Mouse (Mus musculus): ENCODE data around the gene Cog1. TPM values are rescaled to one million over a fixed set of nuclear protein-coding genes. Genes with fewer than 3 reads are reported as not detected.
A peak's percentile ranks its signal among the peaks of the same experiment; 100 is the strongest.

Gene Cog1
- polyA plus RNA-seq, 1 experiment from 2014 or later = 30.1 TPM

DNA sequence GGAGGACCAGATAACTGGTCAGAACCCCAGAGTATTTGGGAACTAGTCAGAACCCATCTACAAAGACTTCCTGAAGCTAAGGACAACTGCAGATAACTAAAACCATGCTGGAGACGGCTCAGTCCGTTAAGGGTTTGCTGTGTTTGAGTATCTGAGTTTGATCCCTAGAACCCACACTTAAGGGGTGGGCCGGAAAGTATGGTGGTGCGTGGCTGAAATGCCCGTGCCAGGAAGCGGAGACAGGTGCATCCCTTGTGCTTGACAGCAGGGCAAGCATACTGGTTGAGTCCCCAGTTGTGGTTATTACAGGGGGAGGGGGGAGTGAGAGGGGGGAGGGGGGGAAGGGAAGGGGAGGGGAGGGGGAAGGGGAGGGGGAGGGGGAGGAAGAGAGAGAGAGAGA lies 34.5 kb upstream of the Cog1 start:
- no peak overlapping the region for H3K4me2 ChIP-seq
- WGBS = 85% methylated on average over 6 of the region's 6 CpGs
- H3K9me3 ChIP-seq (ENCODE audit: control insufficient read depth, low read length) = no peaks in the 10 kb centered on the region
- H3K27ac ChIP-seq (ENCODE audit: low read depth, low read length) = no peak overlapping the region
- peaks cover 15% of the 10 kb centered on the region for H3K27me3 ChIP-seq (ENCODE audit: control insufficient read depth, insufficient read depth, low read length)
- H3K36me3 ChIP-seq (ENCODE audit: control insufficient read depth, insufficient read depth, low read length) = no peaks in the 10 kb centered on the region
- H3K4me3 ChIP-seq (ENCODE audit: low read depth, low read length) = no peak overlapping the region
- DNase-seq (ENCODE audit: low spot score, missing footprints) (no peak), ATAC-seq (ENCODE audit: low FRiP score) (no peak)
- H3K4me1 ChIP-seq (ENCODE audit: control insufficient read depth, insufficient read depth, low read length) = peaks cover 17% of the 10 kb centered on the region
- H3K9ac ChIP-seq (ENCODE audit: low read length) = no peak overlapping the region

DNA sequence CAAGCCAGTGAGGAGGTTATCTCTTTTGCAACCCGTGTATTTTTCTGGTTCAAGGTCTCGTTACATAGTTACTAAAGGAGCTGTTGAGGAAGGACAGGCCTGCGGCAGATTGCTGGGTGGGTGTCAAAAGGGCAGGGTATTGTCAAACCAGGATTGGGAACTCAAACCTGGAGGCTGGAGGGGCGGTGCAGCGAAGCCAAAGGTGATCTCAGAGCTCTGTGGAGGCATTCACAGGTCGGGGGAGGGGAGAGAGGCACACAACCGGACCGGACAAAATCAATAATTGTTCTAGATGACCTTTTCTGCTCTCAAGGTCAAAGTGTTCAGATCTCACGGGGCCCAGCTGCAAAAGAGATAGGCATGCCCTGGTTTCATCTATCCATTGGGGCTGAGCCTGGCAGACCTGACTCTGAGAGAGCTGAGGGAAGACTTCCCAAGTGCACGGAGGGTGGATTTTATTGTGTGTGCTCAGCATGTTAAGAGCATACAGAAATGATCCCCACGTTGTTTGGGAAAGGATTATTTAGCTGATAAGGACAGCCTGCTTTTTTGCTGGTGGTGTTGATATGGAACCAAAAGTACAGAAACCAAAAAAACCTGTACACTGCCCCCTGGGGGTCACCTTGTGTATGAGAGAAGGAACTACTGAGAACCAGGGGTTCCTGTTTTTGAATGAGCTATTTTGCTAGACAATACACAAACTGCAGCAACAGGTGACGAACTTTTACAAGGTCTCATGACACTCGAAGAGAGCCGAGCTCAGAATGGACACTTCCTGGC lies 31.6 kb upstream of the Cog1 start:
- Histone ChIP-seq H3K4me3 (ENCODE audit: low read depth, low read length) (no peak overlapping the region), H3K27ac (ENCODE audit: low read depth, low read length) (no peak overlapping the region), H3K27me3 (ENCODE audit: control insufficient read depth, insufficient read depth, low read length) (peaks cover 38% of the 10 kb centered on the region), H3K36me3 (ENCODE audit: control insufficient read depth, insufficient read depth, low read length) (no peaks in the 10 kb centered on the region), H3K4me2 (no peak overlapping the region), H3K4me1 (ENCODE audit: control insufficient read depth, insufficient read depth, low read length) (peaks cover 18% of the 10 kb centered on the region), H3K9me3 (ENCODE audit: control insufficient read depth, low read length) (no peaks in the 10 kb centered on the region), H3K9ac (ENCODE audit: low read length) (no peak overlapping the region)
- peak; percentile 96 for DNase-seq (ENCODE audit: low spot score, missing footprints)
- WGBS = 42% methylated on average over 14 of the region's 14 CpGs
- no peak for ATAC-seq (ENCODE audit: low FRiP score)

DNA sequence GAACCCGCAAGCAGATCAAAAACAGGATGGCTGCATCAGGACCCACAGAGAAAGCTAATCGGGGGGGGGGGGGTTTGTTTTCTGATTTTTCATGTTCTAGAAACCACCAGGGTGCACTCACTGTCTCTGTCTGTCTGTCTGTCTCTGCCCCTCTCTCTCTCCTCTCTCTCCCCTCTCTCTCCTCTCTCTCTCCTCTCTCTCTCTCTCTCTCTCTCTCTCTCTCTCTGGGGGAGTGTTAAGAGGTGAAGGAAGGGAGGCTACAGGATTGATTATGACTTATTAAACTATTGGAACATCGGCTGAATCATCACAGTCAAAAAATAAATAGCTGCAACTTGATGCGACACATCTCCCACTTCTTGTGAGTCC lies 30.7 kb upstream of the Cog1 start:
- H3K36me3 ChIP-seq (ENCODE audit: control insufficient read depth, insufficient read depth, low read length) = no peaks in the 10 kb centered on the region
- WGBS = 22% methylated on average over 4 of the region's 4 CpGs
- peaks cover 18% of the 10 kb centered on the region for H3K4me1 ChIP-seq (ENCODE audit: control insufficient read depth, insufficient read depth, low read length)
- H3K4me2 ChIP-seq = peak overlapping the region; percentile 89
- DNase-seq (ENCODE audit: low spot score, missing footprints) (peak; percentile 85), ATAC-seq (ENCODE audit: low FRiP score) (no peak)
- no peak overlapping the region for H3K27ac ChIP-seq (ENCODE audit: low read depth, low read length)
- peak overlapping the region; percentile 46; the same call in 1 of the 2 replicates for H3K4me3 ChIP-seq (ENCODE audit: low read depth, low read length)
- no peak overlapping the region for H3K9ac ChIP-seq (ENCODE audit: low read length)
- H3K27me3 ChIP-seq (ENCODE audit: control insufficient read depth, insufficient read depth, low read length) = peaks cover 38% of the 10 kb centered on the region
- no peaks in the 10 kb centered on the region for H3K9me3 ChIP-seq (ENCODE audit: control insufficient read depth, low read length)

DNA sequence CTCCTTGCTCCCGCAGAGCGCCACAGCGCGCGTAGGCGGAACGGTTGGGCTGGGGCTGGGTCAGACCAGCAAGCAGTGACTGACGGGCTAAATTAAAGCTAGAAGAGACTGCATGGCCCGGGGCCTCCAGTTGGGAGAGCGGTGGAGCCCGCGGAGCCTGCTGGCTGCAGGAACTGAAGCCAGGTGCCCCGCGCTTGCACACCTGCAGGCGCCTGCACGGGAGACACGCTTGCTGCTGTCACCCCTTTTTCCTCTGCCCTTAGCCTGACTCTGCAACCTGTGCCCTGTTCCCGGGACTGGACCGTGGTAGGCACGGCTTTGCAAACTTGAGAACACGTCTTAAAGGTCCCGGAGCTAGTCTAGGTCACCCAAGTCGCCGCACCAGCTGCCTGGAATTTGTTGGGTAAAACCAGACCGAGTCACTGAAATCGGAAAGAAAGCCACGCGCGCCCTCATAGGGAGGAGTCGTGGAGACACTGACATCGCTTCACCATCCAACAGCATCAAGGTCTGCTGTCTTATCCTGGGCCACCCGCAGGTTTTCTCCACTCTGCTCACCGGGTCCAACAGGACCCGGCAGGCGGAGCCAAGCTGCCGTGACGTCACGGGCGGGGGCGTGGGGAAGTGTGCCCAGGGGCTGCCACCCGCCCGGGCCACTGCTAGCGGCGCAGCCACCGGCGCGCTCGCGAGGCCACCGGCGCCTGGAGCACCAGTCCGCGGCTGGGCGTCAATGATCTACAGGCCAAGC lies 30.1 kb upstream of the Cog1 start, which contains the start of gene Sstr2:
Gene Sstr2 (plus strand): TSS at position 671 of the 748 bp plus-strand sequence.
- 2% methylated on average over 54 of the region's 54 CpGs for WGBS
- H3K27ac ChIP-seq (ENCODE audit: low read depth, low read length) = no peak within 1 kb of the TSS
- peak within 1 kb of the TSS; percentile 46 for H3K4me3 ChIP-seq (ENCODE audit: low read depth, low read length)
- H3K9ac ChIP-seq (ENCODE audit: low read length) = peak within 1 kb of the TSS; percentile 65
- H3K4me1 ChIP-seq (ENCODE audit: control insufficient read depth, insufficient read depth, low read length) = peaks cover 18% of the 10 kb centered on the region
- ATAC-seq (ENCODE audit: low FRiP score) (peak; percentile 77), DNase-seq (ENCODE audit: low spot score, missing footprints) (peak; percentile 97)
- no peaks in the 10 kb centered on the region for H3K36me3 ChIP-seq (ENCODE audit: control insufficient read depth, insufficient read depth, low read length)
- peak within 1 kb of the TSS; percentile 89 for H3K4me2 ChIP-seq
- H3K27me3 ChIP-seq (ENCODE audit: control insufficient read depth, insufficient read depth, low read length) = peaks cover 38% of the 10 kb centered on the region
- no peaks in the 10 kb centered on the region for H3K9me3 ChIP-seq (ENCODE audit: control insufficient read depth, low read length)

DNA sequence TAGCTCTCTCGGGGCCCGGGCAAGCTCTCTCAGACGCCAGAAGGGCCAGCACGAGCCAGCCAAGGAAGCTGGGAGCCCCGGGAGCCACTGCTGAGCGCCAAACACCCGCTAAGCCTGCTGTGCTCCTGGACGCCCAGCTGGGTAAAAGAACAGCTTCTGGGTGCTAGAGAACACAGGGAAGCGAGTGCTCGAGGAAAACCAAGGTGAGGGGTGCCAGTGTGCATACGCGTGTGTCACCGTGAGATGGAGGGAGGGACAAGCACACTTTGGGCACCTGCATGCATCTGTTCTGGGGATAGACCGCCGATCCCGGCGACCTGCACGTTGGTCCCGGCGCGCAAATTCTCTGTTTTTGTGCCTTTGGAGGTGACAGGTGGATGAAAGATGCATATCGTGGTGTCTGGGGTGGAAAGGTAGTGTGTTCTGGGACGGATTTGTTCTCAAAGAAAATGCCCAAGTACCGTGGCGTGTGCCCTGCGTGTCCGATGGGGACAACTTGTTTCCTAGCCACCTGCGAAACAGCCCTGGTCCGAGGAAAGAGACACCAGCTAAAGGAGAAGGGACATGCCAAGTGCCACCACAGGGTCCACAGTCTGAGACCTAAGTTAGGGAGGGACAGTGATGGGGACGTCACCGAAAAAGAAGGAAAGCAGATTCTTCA lies 29.4 kb upstream of the Cog1 start:
- no peaks in the 10 kb centered on the region for H3K9me3 ChIP-seq (ENCODE audit: control insufficient read depth, low read length)
- 0 out of 2 replicates have a peak, but pooled peaks have one; percentile 23 for ATAC-seq (ENCODE audit: low FRiP score)
- 2% methylated on average over 31 of the region's 31 CpGs for WGBS
- DNase-seq (ENCODE audit: low spot score, missing footprints) = peak; percentile 92
- peak overlapping the region; percentile 46 for H3K4me3 ChIP-seq (ENCODE audit: low read depth, low read length)
- H3K4me1 ChIP-seq (ENCODE audit: control insufficient read depth, insufficient read depth, low read length) = peaks cover 18% of the 10 kb centered on the region
- peak overlapping the region; percentile 89 for H3K4me2 ChIP-seq
- H3K36me3 ChIP-seq (ENCODE audit: control insufficient read depth, insufficient read depth, low read length) = no peaks in the 10 kb centered on the region
- H3K27ac ChIP-seq (ENCODE audit: low read depth, low read length) = no peak overlapping the region
- H3K27me3 ChIP-seq (ENCODE audit: control insufficient read depth, insufficient read depth, low read length) = peaks cover 38% of the 10 kb centered on the region
- peak overlapping the region; percentile 65 for H3K9ac ChIP-seq (ENCODE audit: low read length)

DNA sequence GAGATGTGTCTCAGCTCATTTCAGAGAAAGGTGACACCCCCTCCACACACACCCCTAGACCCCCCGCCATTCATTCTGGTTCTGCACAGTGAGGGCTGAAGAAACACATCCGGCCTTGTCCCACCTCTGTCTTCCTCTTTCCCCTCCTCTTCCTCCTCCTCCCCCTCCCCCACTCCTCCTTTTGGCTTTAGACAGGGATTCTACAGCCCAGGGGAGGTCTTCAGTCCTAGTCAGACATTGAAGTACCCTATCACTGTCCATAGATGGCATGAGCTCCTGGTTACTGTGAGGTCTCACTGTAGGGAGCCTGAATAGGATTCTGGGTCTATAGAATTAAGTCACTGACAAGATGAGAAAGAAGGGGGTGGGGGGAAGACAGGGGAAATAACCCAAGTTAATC lies 28.0 kb upstream of the Cog1 start:
- Histone ChIP-seq H3K27me3 (ENCODE audit: control insufficient read depth, insufficient read depth, low read length) (peaks cover 38% of the 10 kb centered on the region), H3K4me2 (no peak overlapping the region)
- WGBS = 49% methylated on average over 2 of the region's 2 CpGs

DNA sequence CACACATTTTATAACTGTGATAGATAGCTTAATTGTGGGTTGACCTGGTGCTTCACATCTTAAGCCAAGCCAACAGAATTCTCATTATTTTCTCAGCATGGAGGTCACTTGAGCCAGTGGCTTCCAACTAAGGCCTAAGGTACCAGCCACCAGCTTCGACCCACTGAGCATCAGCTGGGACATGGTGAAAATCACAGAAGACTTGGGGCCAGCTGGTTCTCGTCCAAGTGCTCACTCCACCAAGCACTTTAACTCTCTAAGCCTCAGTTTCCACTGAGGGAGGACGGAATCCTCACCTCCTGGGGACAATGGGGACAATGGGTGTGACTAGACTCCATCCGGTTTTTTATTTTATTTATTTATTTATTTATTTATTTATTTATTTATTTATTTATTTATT lies 26.9 kb upstream of the Cog1 start:
- Histone ChIP-seq H3K9me3 (ENCODE audit: control insufficient read depth, low read length) (no peaks in the 10 kb centered on the region), H3K27ac (ENCODE audit: low read depth, low read length) (no peak overlapping the region), H3K36me3 (ENCODE audit: control insufficient read depth, insufficient read depth, low read length) (0 out of 2 replicates have a peak, but pooled peaks cover 2% of the 10 kb centered on the region), H3K27me3 (ENCODE audit: control insufficient read depth, insufficient read depth, low read length) (peaks cover 38% of the 10 kb centered on the region), H3K9ac (ENCODE audit: low read length) (no peak overlapping the region), H3K4me1 (ENCODE audit: control insufficient read depth, insufficient read depth, low read length) (peaks cover 18% of the 10 kb centered on the region), H3K4me3 (ENCODE audit: low read depth, low read length) (no peak overlapping the region), H3K4me2 (no peak overlapping the region)
- 89% methylated on average over 4 of the region's 4 CpGs for WGBS
- ATAC-seq (ENCODE audit: low FRiP score) = no peak
- DNase-seq (ENCODE audit: low spot score, missing footprints) = no peak

More for the DNA sequence above, 28.0 kb upstream of the Cog1 start:
- no peak for DNase-seq (ENCODE audit: low spot score, missing footprints)
- Histone ChIP-seq H3K27ac (ENCODE audit: low read depth, low read length) (no peak overlapping the region), H3K36me3 (ENCODE audit: control insufficient read depth, insufficient read depth, low read length) (0 out of 2 replicates have a peak, but pooled peaks cover 2% of the 10 kb centered on the region), H3K9ac (ENCODE audit: low read length) (no peak overlapping the region), H3K4me3 (ENCODE audit: low read depth, low read length) (no peak overlapping the region), H3K4me1 (ENCODE audit: control insufficient read depth, insufficient read depth, low read length) (peaks cover 18% of the 10 kb centered on the region), H3K9me3 (ENCODE audit: control insufficient read depth, low read length) (no peaks in the 10 kb centered on the region)
- no peak for ATAC-seq (ENCODE audit: low FRiP score)

DNA sequence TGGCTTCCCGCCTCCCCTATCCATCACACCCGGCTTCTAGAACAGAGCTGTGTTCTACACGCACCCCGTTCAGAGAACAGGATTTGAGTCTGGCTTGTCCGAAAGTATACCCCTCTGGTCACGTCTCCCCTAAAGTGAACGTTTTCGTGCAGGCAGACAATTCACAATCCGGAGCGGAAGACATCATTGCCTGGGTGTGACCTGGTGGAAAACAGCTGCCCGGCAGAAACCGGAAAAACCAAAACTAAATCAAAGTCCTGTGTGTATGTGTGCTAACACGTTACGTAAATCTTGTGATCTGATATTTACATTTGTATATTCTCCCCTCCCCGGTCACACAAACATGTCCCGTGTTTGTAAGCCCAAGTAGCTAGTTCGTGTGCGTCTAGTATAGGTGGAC lies 23.5 kb upstream of the Cog1 start:
- 0 out of 2 replicates have a peak, but pooled peaks cover 2% of the 10 kb centered on the region for H3K36me3 ChIP-seq (ENCODE audit: control insufficient read depth, insufficient read depth, low read length)
- peaks cover 13% of the 10 kb centered on the region for H3K27me3 ChIP-seq (ENCODE audit: control insufficient read depth, insufficient read depth, low read length)
- no peak for ATAC-seq (ENCODE audit: low FRiP score)
- no peak overlapping the region for H3K27ac ChIP-seq (ENCODE audit: low read depth, low read length)
- DNase-seq (ENCODE audit: low spot score, missing footprints) = no peak
- H3K4me2 ChIP-seq = no peak overlapping the region
- no peak overlapping the region for H3K9ac ChIP-seq (ENCODE audit: low read length)
- H3K9me3 ChIP-seq (ENCODE audit: control insufficient read depth, low read length) = no peaks in the 10 kb centered on the region
- H3K4me1 ChIP-seq (ENCODE audit: control insufficient read depth, insufficient read depth, low read length) = no peaks in the 10 kb centered on the region
- 96% methylated on average over 18 of the region's 18 CpGs for WGBS
- H3K4me3 ChIP-seq (ENCODE audit: low read depth, low read length) = no peak overlapping the region

Measured in midbrain, embryonic 11.5 days (tissue).